Mouse (Mus musculus) erythroid progenitor cell, adult 5-6 weeks (primary cell): ENCODE results near the gene Fam184b. TPM values are rescaled to one million over a fixed set of nuclear protein-coding genes. Genes with fewer than 3 reads are reported as not detected.
A peak's percentile ranks its signal among the peaks of the same experiment; 100 is the strongest.
"Not testable (repeated sequence)": the region's sequence is repeated elsewhere in the genome, so short reads cannot be mapped to it uniquely, and the experiment has no call there.

ENCODE experiments used
- ATAC-seq: replicated peaks from 2 replicates; pipeline ENCODE4 v1.8.0; 2016; ENCODE audit warnings: moderate number of reproducible peaks, mild to moderate bottlenecking, moderate TSS enrichment, inconsistent platforms; ENCODE audit not compliant: poor library complexity, low FRiP score, severe bottlenecking
- total RNA-seq, 2 experiments: library from RNA; stranded (forward) in 1 of 2; stranded (reverse) in 1 of 2; fragments of 150-400 nt in 1 of 2; fragments of 186-747, 209-891 nt in 1 of 2; gene quantifications; 2 replicates each; pipeline versions ENCODE4 v1.2.3 to v1.2.4; 2015 to 2017; ENCODE audit warnings: low replicate concordance in 2 of 2

Fam184b gene
- total RNA-seq (2015; ENCODE audit: low replicate concordance): not detected in 2 replicates
- not detected in 2 replicates for total RNA-seq (2017; ENCODE audit: low replicate concordance)

DNA sequence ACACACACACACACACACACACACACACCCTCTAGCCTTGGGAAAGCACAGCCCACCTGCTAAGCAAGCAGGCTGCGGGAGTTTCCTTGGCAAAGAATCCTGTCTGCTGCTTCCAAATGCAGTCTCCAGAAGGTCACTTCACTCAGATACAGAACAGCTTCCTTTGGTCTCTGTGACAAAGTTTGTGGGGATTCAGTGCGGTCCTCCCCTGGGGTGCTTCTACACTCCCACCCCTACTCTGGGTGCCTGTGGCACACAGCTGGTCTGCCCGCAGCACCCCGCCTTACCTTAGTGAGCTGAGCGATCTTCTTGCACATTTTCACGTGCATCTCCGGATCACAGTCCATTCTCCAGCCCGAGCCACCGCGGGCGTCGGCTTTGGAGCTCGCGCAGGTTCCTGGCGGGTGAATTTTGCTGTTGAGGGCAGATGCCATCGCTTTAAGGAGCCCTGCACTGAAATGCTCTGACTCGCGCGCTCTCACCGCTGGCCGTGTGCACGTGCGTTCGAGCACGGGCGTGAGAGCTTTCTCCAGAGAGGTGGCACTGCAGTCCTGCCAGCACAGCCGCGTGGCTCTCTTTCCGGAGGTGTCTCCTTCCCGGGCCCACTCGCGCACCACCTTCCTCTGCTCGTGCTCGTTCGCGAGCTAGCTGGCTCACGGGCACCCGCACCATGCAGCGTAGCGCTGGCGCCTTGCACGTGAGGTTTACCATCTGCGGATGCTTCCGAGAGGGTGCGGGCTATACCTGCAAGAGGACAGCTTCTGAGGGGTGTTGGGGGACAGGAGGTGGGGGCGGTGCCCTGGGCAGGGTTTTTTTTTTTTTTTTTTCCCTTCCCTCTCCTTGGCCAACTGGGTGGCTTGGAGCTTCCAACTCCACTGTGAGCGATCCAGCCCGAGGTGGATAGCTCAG is at the start of gene Fam184b:
Gene Fam184b, minus strand, starts transcription at position 809 of the 909 bp plus-strand sequence.
- ATAC-seq: no peak

DNA sequence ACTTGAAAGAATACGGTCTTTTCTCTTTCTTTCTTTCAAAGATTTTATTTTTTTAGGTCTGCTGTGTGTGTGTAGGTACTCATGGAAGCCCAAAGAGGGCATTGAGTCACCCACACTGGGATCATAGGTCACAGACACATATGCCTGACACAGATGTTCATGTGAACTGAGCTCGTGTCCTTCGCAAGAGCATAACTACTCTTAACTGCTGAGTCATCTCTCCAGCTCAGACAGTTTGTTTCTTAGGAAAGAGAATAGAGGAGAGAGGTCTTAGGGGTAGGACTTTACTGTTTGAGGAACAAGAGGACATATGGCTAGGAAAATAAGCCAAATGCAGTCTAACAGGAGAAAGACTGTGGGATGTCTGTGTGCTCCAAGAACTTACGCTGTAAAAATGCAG is 49.7 kb upstream of the Fam184b start:
- ATAC-seq: peak; percentile 49; the same call in 1 of the 2 replicates

DNA sequence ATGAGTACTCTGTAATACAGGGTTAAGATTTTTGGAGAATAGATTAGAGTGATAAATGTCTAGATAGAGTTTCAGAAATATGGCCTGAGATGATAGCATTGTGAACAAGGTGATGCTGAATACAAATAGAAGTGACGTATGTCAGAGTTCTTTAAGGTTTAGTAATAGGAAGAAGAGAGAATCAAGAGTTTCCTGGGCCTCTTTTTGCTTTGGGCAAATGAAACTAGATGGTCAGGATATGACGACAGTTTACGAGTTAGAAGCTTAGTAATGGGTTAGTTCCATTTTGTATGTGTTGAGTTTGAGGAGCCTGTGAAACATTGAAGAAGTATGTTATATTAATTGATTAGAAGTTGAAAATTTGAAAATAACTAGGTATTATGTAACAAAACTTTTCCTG is 46.8 kb upstream of the Fam184b start:
- ATAC-seq: no peak

DNA sequence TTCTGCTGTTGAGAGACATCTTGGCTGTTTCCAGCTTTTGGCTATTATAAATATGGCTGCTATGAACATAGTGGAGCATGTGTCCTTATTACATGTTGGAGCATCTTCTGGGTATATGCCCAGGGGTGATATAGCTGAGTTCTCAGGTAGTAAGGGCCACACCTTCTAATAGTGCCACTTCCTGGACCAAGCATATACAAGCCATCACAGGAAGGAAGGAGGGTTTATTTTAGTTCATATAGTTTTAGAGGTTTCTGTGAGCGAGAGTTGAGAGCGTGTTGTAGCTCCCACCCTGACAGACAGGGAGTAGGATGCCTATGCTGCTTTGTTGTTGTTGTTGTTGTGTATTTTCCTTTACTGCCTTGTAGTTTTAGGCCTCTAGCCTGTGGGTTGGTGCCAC is 45.8 kb upstream of the Fam184b start:
- ATAC-seq: no peak

DNA sequence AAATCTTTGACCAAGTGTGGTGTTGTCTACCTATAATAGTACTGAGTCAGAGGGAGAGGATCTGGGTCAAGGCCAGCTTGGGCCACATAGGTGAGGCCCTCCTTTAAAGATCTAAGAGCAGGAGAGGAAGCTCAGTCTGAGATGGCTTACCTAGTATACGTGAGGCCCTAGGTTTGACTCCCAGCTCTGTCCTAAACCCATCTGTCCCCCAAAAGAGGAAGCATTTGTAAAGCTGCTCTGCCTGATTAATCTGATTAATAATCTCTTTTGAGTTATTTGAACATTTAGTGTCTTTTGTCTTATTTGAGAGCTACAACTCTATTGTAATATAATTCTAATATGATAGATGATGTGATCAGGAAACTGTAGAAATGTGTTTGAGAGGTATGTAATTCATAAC is 44.0 kb upstream of the Fam184b start:
- ATAC-seq: no peak

DNA sequence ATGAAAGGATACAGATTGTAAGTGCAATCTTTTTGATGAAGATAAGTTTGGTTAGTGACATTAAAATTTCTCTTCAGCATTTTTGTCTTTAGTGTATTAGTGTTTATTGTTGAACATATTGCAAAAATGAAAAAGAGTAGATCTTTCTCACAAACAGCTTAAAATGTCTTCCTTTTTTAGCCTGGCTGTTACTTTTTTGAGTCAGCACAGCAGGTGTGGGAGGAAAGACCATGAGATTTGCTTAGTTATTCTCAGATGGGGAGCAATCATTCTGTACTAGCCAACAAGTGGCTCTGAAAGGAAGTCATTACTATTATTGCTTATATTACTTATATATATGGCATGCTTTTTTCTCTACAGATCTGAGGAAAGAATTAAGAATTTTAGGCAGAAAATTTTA is 40.5 kb upstream of the Fam184b start:
- ATAC-seq: no peak

DNA sequence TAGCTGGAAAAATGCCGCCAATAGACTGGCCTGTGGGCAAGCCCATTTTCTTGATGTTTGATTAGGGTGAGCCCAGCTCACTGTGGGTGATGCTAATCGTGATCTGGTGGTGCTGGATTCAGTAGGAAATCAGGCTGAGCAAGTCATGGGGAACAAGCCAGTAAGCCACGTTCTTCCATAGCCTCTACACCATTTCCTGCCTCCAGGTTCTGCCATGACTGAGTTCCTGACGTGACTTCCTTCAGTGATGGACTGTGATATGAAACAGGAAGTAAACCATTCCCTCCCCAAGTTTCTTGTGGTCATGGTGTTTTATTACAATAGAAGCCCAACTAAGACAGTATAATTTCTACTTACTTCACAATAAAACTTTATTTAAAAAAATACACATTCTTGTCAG is 38.2 kb upstream of the Fam184b start:
- ATAC-seq: no peak

DNA sequence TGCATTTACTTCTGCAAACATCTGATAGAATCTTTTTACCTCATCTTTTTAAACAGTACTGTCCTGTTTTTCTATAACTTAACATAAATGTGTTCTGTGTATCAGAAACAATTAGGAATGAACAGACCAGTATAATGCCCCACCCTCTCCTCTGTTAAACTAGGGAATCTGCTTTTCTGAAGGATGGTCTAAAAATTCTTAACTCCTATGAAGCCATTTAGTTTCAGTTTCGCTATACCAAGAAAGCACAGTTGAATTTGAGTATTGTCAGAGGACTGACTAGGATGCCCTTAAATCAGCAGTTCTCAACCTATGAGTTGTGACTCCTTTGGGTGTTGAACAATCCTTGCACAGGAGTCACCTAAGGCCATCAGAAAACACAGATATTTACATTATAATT is 35.6 kb upstream of the Fam184b start:
- no peak for ATAC-seq

DNA sequence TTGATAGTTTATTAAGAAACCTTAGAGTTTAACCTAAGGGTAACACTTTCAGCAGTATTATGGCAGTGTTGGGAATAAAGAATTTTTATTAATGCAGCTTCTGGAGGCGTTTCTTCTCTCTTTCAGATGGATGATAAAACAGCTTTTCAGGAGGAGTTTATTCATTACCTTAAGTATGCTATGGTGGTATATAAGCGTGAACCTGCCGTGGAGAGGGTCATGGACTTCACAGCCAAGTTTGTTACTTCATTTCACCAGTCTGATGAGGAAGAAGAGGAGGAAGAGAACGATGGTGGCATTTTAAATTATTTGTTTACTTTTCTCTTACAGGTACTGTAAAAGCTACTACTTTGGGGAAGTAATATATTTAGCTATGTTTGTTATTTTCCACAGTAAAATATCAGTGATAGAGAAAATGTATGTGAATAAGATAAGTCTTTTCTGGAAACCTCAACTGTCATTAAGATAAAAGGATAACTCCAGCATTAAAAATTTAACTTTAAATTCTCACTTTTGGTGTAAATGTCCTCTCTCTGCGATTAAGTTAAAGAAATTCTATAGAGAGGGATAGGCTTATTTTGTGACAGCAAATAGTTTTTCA is 31.6 kb upstream of the Fam184b start:
- ATAC-seq: no peak

DNA sequence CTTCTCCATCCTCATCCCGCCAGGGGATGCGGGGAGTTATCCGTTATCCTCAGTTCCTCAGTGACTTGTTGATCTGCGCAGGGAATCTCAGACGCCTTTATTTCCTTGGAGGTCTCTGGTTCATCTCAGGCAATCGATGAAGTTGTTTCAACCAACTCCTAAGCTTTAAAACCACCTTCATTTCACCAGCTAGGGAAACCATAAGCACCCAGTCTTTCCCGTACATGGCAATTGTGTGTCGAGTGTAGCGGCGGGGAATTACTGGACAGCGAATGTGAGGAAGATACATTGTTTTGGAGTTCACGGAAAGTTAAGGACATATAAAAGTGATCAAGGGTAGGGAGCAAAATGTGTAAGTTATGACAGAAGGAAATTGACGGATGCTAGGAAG is 30.9 kb upstream of the Fam184b start:
- ATAC-seq: no peak

DNA sequence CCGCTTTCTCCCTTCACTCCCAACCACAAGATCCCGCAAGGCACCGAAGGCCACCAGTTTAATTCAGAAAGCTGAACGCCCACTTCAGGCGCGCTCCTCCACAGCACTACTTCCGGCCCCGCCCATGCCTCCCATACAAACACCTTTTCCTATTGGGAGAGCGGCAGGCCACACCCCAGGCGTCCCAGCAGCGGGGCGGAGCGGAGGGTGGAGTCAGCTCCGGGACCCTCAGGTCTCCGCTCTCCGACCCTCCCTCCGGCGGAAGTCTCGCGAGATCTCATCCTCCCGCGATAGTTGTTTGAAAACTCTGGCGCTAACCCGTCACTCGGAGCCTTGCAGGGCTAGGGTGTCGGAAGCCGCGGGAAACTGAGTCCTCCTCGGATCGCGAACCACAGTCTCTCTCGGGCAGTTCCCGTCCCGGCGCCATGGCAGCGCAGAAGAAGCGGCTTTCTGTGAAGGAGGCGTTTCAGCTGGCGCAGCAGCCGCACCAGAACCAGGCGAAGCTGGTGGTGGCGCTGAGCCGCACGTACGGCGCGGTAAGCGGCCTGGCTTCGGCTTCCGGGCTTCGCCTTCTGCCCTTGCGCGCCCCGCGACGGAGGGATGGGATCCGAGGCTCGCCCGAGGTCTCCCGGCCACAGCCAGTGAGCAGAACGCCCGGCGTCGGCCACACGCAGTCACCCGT is 30.3 kb upstream of the Fam184b start, which contains the start of gene Ncapg:
Gene Ncapg, plus strand, starts transcription at position 322 of the 682 bp plus-strand sequence.
- peak; percentile 97 for ATAC-seq

DNA sequence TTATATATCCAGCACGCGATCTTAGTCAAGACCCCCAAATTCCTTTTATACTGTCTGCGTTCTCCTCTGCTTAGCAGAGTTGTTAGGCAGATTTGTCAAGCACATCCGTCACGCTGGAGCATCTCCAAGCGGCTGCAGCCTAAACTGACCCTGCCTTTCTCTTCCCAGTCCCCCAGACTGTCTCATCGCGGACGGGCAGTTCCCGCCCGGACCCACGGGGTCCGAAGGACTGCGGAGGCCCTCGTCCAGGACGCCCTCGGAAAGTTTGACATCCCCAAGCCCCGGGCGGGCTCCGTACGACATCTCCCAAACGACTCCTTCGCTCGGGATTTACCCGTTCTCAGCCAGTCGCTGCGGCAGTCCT is 29.8 kb upstream of the Fam184b start:
- peak; percentile 59 for ATAC-seq

DNA sequence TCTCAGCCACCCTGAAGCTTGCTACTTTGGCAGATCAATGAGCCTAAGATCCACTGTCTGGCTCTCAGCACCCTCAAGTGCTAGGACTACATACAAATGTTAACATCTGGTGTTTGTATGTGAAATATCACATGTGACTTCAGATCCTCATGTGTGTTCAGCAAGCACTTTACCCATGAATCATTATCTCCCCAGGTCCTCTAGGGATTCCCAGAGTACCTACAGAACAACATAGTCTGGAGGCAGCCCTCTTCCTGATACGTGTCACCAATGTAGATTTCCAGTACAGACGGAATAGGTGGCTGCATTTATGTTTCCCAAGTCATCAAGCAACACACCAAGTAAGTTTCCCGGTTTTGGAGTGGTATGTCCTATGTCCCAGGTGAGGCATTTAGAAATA is 29.4 kb upstream of the Fam184b start:
- peak; percentile 37 for ATAC-seq

DNA sequence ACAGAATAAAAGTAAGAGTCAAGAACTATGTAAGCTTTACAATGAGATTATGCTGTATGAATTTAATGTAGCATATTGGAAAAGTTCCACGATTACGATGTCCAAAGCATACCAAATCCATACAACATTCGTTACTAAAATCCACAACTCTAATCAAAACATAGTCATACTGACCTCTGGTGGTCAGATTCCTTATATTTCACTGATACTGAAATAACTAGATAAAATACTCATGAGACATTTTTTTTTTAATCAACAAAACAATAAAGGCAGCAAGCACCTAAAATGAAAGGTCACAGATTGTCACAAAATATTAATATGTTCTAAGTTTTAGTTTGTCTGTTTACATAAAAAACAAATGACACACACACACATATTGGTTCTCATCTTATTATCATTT is 28.9 kb upstream of the Fam184b start:
- ATAC-seq: no peak

DNA sequence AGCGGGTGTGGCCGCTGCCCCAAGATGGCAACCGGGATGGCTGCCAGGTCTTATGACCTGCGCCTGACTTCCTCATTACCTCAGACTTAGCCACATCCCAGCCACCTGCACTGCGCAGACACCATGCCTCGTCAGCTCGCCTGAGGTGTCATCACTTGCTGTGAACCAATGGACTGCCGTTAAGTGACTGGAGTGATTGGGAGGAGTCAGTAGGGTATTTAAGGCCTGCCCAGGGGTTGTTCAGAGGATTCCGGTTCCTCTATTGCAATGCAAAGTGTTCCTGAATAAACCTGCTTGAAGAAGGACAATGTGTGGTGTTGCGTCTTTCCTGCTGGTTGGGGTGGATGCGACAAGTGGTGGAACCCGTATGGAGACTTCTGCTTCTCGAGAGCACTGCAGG is 19.0 kb upstream of the Fam184b start:
- not testable (repeated sequence) for ATAC-seq

DNA sequence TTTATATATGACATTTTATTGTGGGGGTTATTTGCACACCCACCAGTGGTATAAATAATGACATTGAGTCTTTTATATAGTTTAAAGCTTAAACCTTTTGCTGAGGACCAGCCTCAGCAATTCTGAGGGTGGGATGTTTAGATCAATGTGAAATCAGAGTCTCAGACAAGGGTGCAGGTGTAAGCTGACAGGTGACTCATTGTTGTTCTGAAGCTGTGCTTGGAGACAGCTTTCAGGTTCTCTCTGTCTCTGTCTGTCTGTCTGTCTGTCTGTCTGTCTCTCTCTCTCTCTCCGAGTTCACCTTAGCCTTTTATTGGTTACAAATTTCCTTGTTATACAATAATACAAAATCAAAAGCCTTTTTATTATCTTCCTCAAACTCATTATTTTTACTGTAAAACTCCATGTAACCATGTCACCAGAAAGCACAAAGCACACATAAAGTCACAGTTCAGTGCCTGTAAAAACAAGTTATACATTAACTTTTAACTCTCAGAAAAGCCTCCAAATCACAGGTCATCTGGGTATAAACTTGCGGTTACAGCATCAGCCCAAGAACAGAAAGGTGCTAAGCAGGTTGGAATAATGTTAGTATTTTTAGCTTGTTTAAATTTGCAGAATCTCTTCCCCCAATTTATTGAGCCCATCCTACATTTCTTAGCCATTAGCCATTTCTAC is 11.8 kb upstream of the Fam184b start:
- no peak for ATAC-seq

DNA sequence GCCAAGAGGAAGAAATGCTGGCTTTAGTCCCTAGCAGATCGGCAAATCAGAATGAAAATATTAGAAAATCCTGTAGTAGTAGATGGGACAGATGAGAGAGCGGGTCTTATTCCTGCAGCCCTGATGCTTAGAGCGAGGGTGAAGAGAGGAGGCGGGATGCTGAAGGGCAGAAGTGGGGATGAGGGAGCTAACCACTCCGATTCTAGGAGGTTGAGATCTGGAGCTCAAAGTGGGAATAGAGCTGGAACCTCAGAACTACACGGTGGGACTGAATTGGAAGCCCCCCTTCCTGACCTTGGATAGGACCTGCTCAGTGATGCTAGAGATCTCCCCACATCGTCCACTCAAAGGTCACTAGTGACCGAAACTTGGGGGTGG is 290 bp upstream of the Fam184b start:
- ATAC-seq: no peak

DNA sequence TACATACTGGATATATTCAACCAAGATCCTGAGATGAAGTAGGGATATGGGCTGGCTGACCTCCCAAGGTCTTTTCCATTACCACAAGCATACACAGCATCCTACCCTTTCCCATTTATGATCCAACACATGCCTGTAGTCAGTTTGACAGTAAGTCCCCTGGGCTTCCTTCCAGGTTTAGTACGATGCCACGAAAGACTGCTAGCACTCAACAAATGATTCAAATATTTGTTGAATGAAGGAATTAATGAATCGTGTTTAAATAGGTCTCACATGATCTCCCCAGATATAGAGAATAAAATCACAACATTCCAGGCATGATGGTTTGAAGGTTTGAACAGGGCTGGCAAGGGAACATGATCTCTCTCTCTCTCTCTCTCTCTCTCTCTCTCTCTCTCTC is 1.0 kb downstream of the Fam184b start:
- no peak for ATAC-seq

DNA sequence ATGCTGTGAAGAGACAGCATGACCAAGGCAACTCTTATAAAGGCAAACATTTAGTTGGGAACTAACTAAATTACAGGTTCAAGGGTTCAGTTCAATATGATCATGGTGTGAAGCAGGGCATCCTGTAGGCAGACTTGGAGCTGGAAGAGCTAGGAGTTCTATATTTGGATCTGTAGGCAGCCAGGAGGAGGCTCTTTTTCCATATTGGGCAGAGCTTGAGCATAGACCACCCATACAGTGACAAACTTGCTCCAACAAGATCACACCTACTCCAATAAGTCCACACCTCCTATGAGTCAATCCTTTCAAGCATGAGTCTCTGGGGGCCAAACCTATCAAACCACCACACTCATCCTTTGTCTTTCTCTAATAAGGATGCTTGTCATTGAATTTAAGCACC is 9.9 kb downstream of the Fam184b start:
- no peak for ATAC-seq

DNA sequence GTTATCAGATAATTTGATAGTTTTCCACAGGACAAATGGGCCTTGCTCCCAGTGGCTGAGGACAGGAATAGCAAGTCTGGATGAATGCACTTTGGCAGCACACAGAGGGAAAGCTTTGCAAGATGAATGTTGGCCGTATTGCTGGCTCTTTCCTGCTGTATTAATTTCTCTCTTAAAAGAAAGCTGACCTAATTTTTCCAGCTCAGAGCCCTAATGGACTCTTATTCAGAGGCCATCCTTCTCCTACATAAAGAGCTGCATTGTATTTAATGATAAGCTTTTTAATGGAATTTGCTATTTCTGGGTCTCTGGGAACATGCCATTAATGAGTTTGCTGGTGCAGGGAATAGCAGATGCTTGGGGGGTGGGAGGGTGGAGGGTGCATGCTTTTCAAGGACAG is 11.6 kb downstream of the Fam184b start:
- no peak for ATAC-seq
